Mouse (Mus musculus): ENCODE results near the gene Nptx1. TPM values are rescaled to one million over a fixed set of nuclear protein-coding genes. Genes with fewer than 3 reads are reported as not detected.

Gene Nptx1
- polyA plus RNA-seq, 1 experiment: not detected

DNA sequence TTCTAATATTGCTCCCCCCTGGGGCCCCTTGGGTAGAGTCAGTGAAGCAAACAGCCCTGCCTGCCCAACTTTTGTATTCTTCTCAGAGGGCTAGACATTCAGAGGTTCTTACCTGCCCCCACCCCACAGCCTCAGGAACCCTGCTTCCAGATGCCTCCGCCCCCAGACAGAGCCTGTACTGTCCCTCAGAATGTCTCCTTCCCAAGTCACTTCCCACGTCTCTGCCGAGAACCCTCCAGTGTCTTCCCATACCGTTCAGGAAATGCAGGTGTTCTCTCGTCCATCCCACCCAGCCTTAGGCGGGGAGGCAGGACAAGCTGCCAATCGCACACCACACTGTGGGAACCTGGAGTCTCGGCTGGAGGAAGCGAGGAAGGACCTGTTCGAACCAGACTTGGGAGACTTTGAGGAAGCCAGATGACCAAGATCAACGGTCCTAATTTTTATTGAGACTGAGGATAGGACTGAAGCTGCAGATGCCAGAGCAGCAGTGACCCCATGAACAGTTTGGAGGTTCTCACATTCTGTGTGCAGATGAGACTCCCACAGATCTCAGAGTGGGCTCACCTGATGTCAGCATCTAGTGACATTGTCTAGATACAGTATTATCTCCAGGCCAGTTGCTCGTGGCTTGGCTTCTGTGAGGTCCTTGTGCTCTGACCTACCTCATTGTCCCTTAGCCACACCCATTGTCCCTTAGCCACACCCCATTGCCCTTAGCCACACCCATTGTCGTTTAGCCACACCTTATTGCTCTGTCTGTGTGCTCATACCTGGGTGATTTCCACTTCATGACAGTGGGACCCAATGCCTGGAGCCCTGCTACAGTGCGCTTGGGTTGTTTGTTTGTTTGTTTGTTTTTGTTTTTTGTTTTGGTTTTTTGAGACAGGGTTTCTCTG lies 21.2 kb downstream of the Nptx1 start:
- Histone ChIP-seq H3K36me3 (replicated peaks; ENCODE audit: low read length) (no peaks in the 10 kb centered on the region), H3K4me3 (replicated peaks) (no peak overlapping the region), H3K9me3 (peaks cover 10% of the 10 kb centered on the region; the same call in 1 of the 2 replicates), H3K27me3 (replicated peaks) (peaks cover 67% of the 10 kb centered on the region), H3K4me1 (peaks cover 35% of the 10 kb centered on the region)
- no peak for TF ChIP-seq FLI1 (IDR thresholded peaks at IDR 0.05; ENCODE audit: low read length)
- no peak for TF ChIP-seq GATA1 (IDR thresholded peaks at IDR 0.05; ENCODE audit: borderline replicate concordance, low read length)

DNA sequence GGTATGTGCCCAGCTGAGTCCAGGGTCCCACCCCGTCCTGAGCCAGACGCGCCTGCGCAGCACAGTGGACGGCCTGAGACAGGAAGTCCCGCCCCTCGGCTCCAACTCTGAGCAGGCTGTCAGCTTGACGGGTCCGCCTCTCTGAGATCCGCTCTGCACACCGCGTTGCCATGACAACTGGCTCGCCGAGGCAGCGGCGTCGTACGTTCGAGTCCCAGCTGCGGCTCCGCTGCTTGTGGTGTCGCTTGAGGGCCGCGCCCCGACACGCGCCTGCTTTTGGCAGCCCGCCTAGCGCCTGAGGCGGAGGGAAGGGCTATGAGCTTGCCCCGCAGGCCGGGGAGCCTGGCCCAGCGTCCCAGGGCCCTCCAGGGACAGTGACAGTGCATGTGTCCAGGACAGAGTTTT lies 23.0 kb downstream of the Nptx1 start:
- Histone ChIP-seq H3K27me3 (replicated peaks) (peaks cover 75% of the 10 kb centered on the region), H3K36me3 (replicated peaks; ENCODE audit: low read length) (no peaks in the 10 kb centered on the region), H3K9me3 (peaks cover 10% of the 10 kb centered on the region; the same call in 1 of the 2 replicates), H3K4me1 (peaks cover 35% of the 10 kb centered on the region), H3K4me3 (replicated peaks) (peak overlapping the region; percentile 89)
- TF ChIP-seq FLI1 (IDR thresholded peaks at IDR 0.05; ENCODE audit: low read length): no peak
- no peak for TF ChIP-seq GATA1 (IDR thresholded peaks at IDR 0.05; ENCODE audit: borderline replicate concordance, low read length)

DNA sequence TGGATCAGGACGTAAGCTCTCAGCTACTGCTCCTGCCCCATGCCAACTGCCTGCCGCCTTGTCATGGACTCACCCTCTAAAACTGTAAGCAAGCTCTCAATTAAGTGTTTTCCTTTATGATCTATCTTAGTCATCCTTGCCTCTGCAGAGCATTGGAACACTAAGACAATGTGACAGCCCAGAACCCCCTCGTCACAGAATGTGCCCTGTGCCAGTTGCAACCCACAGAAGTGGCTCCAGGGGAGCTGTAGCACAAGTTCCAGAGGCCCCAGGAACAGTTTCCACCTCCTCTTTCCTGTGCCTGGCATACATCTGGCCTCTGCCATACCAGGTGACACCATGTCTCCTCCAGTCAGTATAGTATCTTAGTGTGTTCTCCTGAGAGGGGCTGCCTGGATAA lies 24.2 kb downstream of the Nptx1 start:
- TF ChIP-seq GATA1 (IDR thresholded peaks at IDR 0.05; ENCODE audit: borderline replicate concordance, low read length): no peak
- no peak for TF ChIP-seq FLI1 (IDR thresholded peaks at IDR 0.05; ENCODE audit: low read length)
- no peak overlapping the region for H3K4me3 ChIP-seq (replicated peaks)
- H3K36me3 ChIP-seq (replicated peaks; ENCODE audit: low read length): no peaks in the 10 kb centered on the region
- peaks cover 76% of the 10 kb centered on the region for H3K27me3 ChIP-seq (replicated peaks)
- H3K9me3 ChIP-seq: peaks cover 10% of the 10 kb centered on the region; the same call in 1 of the 2 replicates
- H3K4me1 ChIP-seq: peaks cover 25% of the 10 kb centered on the region

DNA sequence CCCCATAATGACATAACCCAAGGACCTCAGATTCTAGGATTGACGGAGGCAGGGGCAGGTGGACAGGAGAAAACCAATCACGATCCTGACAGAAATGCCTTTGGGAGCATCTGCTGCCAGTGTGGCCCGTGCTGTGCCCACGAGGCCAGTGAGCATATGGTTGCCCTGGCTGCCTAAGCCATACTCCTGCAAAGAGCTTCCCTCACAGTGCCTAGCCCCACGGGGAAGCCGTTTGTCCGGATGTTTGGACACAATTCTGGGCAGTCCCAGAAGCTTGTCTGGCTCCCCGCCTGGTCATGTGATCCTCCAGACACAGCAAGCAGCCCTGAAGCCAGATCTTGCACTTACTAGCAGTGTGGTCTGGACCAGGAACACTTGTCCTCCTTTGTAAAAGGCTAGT lies 24.8 kb downstream of the Nptx1 start:
- no peak for TF ChIP-seq FLI1 (IDR thresholded peaks at IDR 0.05; ENCODE audit: low read length)
- no peak for TF ChIP-seq GATA1 (IDR thresholded peaks at IDR 0.05; ENCODE audit: borderline replicate concordance, low read length)
- peaks cover 19% of the 10 kb centered on the region for H3K4me1 ChIP-seq
- peaks cover 76% of the 10 kb centered on the region for H3K27me3 ChIP-seq (replicated peaks)
- no peaks in the 10 kb centered on the region for H3K36me3 ChIP-seq (replicated peaks; ENCODE audit: low read length)
- H3K9me3 ChIP-seq: peaks cover 10% of the 10 kb centered on the region; the same call in 1 of the 2 replicates
- H3K4me3 ChIP-seq (replicated peaks): no peak overlapping the region

DNA sequence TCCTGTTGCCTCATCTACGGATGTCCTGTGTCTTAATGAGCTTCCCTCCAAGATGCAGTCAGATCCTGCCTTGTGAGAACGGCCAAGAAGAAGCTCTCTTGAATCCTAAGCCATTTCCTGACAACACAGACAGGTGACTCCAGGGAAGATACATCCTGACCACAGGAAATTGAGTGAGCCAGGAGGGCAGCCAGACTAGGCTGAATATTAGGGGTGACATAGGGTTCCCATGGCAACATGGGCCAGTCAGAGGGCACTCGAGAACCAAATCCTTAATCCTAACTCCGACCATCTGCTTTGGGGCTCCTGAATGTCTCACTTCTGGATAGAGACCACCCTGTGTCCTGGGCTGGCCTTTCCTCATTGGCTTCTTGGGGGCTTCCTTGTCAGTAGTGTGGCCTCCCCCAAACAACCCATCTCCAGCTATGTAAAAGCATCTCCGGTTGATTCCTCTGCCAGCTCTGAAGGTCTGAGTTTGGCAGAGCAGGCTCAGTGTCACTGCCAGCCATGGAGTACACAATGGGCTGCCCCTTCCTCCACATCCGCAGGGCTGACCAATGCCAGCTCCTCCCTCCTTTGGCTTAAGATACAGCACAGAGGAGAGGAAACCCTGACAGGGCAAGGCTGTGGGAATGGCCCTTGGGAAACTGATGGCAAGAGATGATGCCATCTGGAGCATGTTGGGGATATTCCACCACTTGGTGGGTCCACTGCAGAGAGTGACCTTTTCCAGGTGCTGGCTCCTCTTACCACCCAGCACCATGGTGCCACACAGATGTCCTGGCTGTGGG lies 25.4 kb downstream of the Nptx1 start:
- peaks cover 12% of the 10 kb centered on the region for H3K4me1 ChIP-seq
- H3K4me3 ChIP-seq (replicated peaks): no peak overlapping the region
- peaks cover 78% of the 10 kb centered on the region for H3K27me3 ChIP-seq (replicated peaks)
- peaks cover 10% of the 10 kb centered on the region; the same call in 1 of the 2 replicates for H3K9me3 ChIP-seq
- TF ChIP-seq GATA1 (IDR thresholded peaks at IDR 0.05; ENCODE audit: borderline replicate concordance, low read length) (no peak), FLI1 (IDR thresholded peaks at IDR 0.05; ENCODE audit: low read length) (no peak)
- H3K36me3 ChIP-seq (replicated peaks; ENCODE audit: low read length): no peaks in the 10 kb centered on the region

DNA sequence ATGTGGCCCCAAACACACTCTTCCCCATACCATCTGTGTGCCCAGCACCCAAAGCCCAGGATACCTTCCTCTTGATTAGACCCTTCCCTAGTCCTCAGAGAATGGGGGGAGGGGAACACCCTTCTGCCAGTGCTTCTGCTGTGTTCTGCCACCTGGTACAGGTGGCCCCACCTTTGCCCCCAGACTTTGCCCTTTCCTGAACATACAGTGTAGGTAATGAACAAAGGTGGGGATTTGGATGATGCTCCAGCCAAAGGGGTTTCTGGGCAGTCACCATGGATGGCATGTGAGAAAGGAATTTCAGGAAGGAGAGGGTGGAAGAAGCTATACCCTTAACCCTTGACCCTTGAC lies 26.9 kb downstream of the Nptx1 start:
- H3K27me3 ChIP-seq (replicated peaks): peaks cover 85% of the 10 kb centered on the region
- H3K9me3 ChIP-seq: peaks cover 10% of the 10 kb centered on the region; the same call in 1 of the 2 replicates
- H3K4me3 ChIP-seq (replicated peaks): no peak overlapping the region
- H3K4me1 ChIP-seq: peaks cover 16% of the 10 kb centered on the region
- H3K36me3 ChIP-seq (replicated peaks; ENCODE audit: low read length): no peaks in the 10 kb centered on the region
- TF ChIP-seq FLI1 (IDR thresholded peaks at IDR 0.05; ENCODE audit: low read length) (no peak), GATA1 (IDR thresholded peaks at IDR 0.05; ENCODE audit: borderline replicate concordance, low read length) (no peak)

DNA sequence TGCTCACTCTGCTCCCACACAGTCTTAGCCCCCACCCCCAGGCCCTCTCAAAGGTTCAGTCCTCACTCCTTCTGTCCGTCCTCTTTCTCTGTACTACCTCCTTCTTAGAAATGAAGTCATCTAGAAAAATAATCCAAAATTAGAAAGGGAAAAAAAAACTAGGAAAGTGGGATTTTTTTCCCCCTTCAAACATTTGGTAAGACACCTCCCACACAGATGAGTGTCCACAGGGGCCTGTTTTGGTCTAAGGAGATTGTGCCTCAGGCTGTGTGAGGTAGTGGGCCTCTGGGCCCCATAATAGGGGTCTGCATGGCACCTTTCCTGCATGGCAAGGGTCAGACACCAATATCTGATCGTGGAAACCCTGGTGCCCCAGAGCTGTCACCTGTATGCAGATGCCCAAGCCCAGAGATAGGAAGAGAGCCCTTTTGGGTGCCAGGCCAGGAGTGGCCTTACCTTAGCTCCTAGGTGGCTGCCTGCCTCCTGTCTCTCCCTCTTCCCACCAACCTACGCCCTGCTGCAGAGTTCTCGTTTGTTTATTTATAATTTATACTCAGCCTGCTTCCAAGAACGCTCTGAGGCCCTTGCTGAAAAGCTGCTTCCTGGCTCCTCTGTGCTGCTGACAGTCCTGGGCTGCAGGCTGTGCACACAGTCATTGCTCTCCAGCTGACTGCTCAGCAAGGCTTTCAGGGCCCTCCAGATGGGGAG lies 27.4 kb downstream of the Nptx1 start:
- H3K36me3 ChIP-seq (replicated peaks; ENCODE audit: low read length): no peaks in the 10 kb centered on the region
- no peak overlapping the region for H3K4me3 ChIP-seq (replicated peaks)
- peaks cover 90% of the 10 kb centered on the region for H3K27me3 ChIP-seq (replicated peaks)
- peaks cover 10% of the 10 kb centered on the region; the same call in 1 of the 2 replicates for H3K9me3 ChIP-seq
- no peak for TF ChIP-seq GATA1 (IDR thresholded peaks at IDR 0.05; ENCODE audit: borderline replicate concordance, low read length)
- TF ChIP-seq FLI1 (IDR thresholded peaks at IDR 0.05; ENCODE audit: low read length): no peak
- peaks cover 17% of the 10 kb centered on the region for H3K4me1 ChIP-seq

DNA sequence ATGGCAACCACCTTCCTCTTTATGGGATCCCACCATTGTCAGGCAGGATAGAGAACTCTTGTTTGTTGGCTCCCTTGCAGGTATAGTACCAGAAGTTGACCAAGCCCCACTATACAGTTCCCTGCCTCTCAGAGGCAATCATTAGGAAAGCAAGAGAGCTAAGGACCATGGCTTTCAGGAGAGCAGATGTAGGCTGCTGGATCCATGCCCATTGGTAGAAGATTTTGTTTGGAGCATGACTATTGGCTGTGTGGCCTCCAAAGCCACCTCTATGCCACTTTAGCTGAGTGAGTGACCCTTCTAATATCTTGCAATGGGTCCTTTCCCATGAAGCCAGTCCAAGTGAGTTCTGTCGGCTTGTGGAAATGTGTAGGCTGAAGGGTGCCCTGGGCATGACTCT lies 28.2 kb downstream of the Nptx1 start:
- Histone ChIP-seq H3K4me3 (replicated peaks) (no peak overlapping the region), H3K36me3 (replicated peaks; ENCODE audit: low read length) (no peaks in the 10 kb centered on the region), H3K4me1 (peaks cover 19% of the 10 kb centered on the region), H3K9me3 (peaks cover 10% of the 10 kb centered on the region; the same call in 1 of the 2 replicates), H3K27me3 (replicated peaks) (peaks cover 93% of the 10 kb centered on the region)
- TF ChIP-seq GATA1 (IDR thresholded peaks at IDR 0.05; ENCODE audit: borderline replicate concordance, low read length): no peak
- no peak for TF ChIP-seq FLI1 (IDR thresholded peaks at IDR 0.05; ENCODE audit: low read length)

DNA sequence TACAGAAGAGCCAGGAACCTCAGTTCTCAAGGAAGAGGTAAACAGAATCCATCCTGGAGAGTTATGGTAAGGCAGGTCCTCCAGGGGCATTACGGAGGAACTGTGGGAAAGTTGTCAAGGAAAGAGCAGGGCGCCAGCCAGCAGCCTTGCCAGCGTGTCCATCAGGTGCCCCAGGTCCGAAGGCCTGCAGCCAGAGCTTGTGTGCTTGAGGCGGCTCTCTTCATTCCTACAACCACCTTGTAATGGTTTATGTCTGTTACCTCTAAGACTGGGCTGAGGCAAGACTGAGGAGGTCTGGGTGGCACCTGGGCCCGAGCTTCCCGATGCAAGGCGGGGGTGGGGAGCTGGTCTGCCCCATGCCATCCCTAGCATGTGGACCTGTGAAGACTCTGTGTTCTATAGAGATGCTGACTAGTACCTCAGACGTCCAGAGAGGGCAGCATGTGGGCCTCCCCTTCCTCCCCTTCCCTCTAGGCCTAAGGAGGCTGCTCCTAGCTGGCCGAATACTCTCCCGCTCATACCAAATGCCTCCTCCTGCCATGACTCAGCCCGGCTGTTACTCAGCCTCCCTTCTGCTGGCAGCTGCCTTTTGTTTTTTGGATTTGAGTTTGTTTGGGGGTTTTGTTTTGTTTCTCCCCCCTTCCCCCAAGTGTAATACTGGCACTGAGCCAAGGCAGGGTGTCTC lies 30.7 kb downstream of the Nptx1 start:
- Histone ChIP-seq H3K4me3 (replicated peaks) (no peak overlapping the region), H3K4me1 (peaks cover 12% of the 10 kb centered on the region; the same call in 1 of the 2 replicates), H3K36me3 (replicated peaks; ENCODE audit: low read length) (no peaks in the 10 kb centered on the region), H3K27me3 (replicated peaks) (peaks cover 96% of the 10 kb centered on the region), H3K9me3 (no peaks in the 10 kb centered on the region)
- TF ChIP-seq GATA1 (IDR thresholded peaks at IDR 0.05; ENCODE audit: borderline replicate concordance, low read length) (no peak), FLI1 (IDR thresholded peaks at IDR 0.05; ENCODE audit: low read length) (no peak)

Data from megakaryocyte, embryonic 14.5 days (primary cell).